Mouse (Mus musculus): Measurements from ENCODE around the gene Klf9. TPM values are rescaled to one million over a fixed set of nuclear protein-coding genes. Genes with fewer than 3 reads are reported as not detected.

The Klf9 gene
- polyA plus RNA-seq, 1 experiment from 2014 or later: 1.4 TPM

DNA sequence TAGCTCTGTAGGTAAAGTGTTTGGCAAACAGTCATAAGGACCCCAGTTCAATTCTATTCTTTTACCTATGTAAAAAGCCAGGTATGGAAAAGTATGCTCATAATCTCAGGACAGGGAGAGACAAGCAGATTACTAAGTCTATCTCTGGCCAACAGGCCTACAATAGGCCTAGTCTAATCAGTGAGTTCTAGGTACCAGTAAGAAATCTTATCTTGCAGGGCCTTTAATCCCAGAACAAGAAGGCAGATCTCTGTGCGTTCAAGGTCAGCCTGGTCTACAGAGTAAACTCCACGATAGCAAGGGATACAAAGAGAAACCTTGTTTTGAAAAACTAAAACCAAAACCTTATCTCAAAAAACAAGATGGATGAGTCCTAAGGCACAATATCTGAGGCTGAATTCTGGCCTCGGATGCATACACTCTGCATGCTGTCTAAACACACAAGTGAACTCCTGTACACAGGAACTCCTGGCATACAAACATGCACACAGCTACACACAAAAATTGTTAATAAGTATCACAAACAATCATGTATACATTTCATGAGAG is 62.6 kb downstream of the Klf9 start:
- Histone ChIP-seq H3K9me3 (ENCODE audit: control insufficient read depth, low read length) (no peaks in the 10 kb centered on the region), H3K27me3 (ENCODE audit: control insufficient read depth, insufficient read depth, low read length) (no peaks in the 10 kb centered on the region), H3K9ac (ENCODE audit: low read length) (no peak overlapping the region), H3K4me1 (ENCODE audit: control insufficient read depth, insufficient read depth, low read length) (no peaks in the 10 kb centered on the region), H3K4me2 (ENCODE audit: low read depth) (no peak overlapping the region), H3K4me3 (ENCODE audit: low read depth, low read length) (no peak overlapping the region), H3K27ac (ENCODE audit: low read depth, low read length) (no peak overlapping the region), H3K36me3 (ENCODE audit: control insufficient read depth, insufficient read depth, low read length) (peaks cover 15% of the 10 kb centered on the region)
- no peak for ATAC-seq (ENCODE audit: insufficient read depth, low FRiP score, low TSS enrichment)
- no peak for DNase-seq (ENCODE audit: low spot score)
- WGBS: 94% methylated on average over 3 of the region's 3 CpGs

DNA sequence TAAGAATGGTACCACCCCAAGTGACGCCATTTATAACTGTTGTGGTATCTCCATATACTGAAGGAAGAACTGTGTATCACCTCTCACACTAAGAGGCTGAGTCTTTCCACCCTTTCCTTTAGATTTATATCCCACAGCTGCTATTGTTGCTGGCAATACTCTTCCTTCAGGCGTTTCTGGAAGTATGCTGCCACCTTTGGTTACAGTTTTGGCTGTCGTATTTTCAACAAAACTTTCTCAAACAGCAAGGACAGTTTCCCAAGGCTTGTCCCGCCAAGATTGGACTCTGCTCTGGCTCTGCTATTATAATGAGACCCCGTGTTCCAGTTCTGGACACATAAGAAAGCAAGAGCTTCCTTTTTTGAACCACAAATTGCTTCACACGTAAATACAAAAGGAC is 70.3 kb downstream of the Klf9 start:
- Histone ChIP-seq H3K9me3 (ENCODE audit: control insufficient read depth, low read length) (no peaks in the 10 kb centered on the region), H3K27ac (ENCODE audit: low read depth, low read length) (no peak overlapping the region), H3K4me1 (ENCODE audit: control insufficient read depth, insufficient read depth, low read length) (no peaks in the 10 kb centered on the region), H3K36me3 (ENCODE audit: control insufficient read depth, insufficient read depth, low read length) (peaks cover 5% of the 10 kb centered on the region; the same call in 1 of the 2 replicates), H3K9ac (ENCODE audit: low read length) (no peak overlapping the region), H3K4me2 (ENCODE audit: low read depth) (no peak overlapping the region), H3K27me3 (ENCODE audit: control insufficient read depth, insufficient read depth, low read length) (no peaks in the 10 kb centered on the region), H3K4me3 (ENCODE audit: low read depth, low read length) (no peak overlapping the region)
- WGBS: 89% methylated on average over 6 of the region's 6 CpGs
- DNase-seq (ENCODE audit: low spot score) (no peak), ATAC-seq (ENCODE audit: insufficient read depth, low FRiP score, low TSS enrichment) (no peak)

DNA sequence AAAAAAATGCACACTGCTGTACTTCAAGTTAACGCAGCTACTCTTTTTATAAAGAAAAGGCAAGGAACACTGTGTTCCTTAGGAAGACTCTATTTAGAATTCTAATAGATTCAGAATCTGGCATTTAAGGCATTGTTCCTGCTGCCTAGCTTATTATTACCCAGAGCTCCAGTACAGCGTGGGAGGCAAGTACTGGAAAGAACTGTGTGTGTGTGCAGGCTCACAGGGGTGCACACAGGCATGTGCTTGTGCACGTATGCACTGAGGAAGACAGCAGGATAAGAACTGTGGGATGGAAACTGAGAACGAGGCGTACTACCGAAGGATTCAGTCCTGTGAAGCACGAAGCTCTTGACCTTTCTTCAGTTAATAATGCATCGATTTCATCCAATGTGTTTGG is 73.3 kb downstream of the Klf9 start:
- Histone ChIP-seq H3K4me1 (ENCODE audit: control insufficient read depth, insufficient read depth, low read length) (no peaks in the 10 kb centered on the region), H3K27ac (ENCODE audit: low read depth, low read length) (no peak overlapping the region), H3K4me2 (ENCODE audit: low read depth) (no peak overlapping the region), H3K27me3 (ENCODE audit: control insufficient read depth, insufficient read depth, low read length) (no peaks in the 10 kb centered on the region), H3K9ac (ENCODE audit: low read length) (no peak overlapping the region), H3K4me3 (ENCODE audit: low read depth, low read length) (no peak overlapping the region), H3K9me3 (ENCODE audit: control insufficient read depth, low read length) (no peaks in the 10 kb centered on the region), H3K36me3 (ENCODE audit: control insufficient read depth, insufficient read depth, low read length) (peaks cover 5% of the 10 kb centered on the region; the same call in 1 of the 2 replicates)
- WGBS: 90% methylated on average over 8 of the region's 8 CpGs
- no peak for ATAC-seq (ENCODE audit: insufficient read depth, low FRiP score, low TSS enrichment)
- DNase-seq (ENCODE audit: low spot score): no peak

MicroRNAs encoded within 50 kb of the gene (microRNA counts, 519-probe panel; counts per million panel counts)
- microRNA mmu-miR-1192: 171 counts per million, percentile 57 among the panel's probes with 10 or more counts

Small RNAs within 50 kb of the gene (microRNA-seq; reads per million reads assigned to microRNA genes)
- gene Mir1192: not detected

Other genes with a start within 250 kb of the Klf9 start
- 47.8 and 49.1 TPM in 2 replicates for gene Smc5, start 132.7 kb downstream of the Klf9 start, polyA plus RNA-seq (2014; fragmentation: Nextera tagmentation; extraction: Ambion mirVana)

Data from neural tube, embryonic 11.5 days (tissue).